Mouse (Mus musculus): ENCODE measurements around the gene Tshb. TPM values are rescaled to one million over a fixed set of nuclear protein-coding genes. Genes with fewer than 3 reads are reported as not detected.

The Tshb gene
- total RNA-seq (2021): not detected
- long read RNA-seq, experiment 1: 0 reads
- long read RNA-seq, experiment 2: 0 reads

DNA sequence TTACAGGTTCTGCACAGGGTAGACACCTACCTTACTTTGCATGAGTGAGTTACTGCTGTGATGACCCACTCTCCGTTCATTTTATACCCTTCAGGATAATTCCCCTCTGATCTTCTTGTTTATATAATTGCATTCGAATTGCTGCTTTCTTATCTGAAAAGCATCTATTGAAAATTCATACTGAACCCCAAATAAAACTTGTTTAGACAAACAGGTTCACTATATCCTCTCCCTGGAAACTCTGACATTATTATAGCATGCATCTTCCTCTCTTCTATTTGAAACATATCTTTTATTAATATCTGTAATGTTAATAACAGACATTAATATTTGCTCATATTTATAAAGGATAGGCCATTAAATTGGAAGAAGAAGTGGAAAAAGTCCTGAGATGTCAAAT lies at the start of gene Tshb:
Tshb (minus strand) TSS at position 101 of the 400 bp plus-strand sequence.
- no peak for DNase-seq (ENCODE audit: low spot score in 2 of 2)

DNA sequence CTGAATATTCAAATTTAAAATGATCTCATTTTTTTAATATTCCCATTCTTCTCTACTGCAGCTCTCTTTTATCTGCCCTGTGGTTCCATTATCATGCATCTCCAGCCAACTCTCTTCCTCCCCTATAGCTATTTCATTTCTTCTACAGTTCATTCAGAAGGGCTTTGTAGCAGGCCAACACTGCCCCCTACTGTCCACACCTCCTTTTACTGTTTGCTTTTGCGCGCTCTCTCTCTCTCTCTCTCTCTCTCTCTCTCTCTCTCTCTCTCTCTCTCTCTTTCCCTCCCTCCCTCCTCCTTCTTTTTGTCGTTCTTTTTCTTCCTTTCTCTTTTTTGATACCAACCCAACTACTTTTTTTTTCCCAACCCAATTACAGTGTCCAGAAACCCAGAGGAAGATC lies 21.4 kb upstream of the Tshb start:
- DNase-seq (ENCODE audit: low spot score in 2 of 2): peak; percentile 26 to 27

DNA sequence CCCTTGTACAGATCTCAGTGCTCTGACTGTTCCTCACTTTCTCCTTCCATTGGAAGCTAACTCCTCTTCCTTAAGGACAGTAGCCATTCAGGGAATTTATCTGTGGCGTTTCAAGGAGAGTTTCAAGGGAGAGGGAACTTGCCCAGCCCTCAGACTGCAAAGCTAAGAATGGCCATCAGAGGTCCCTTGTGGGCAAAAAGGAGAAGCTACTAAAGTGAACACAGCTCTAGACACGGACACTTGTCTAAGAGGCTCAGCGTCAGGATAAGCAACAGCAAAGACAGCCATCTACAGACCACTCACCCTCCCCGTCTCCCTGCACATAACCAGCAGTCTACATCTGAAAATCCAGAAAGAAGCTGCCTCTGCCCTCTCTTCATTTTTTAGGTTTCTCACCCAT lies 4.9 kb upstream of the Tshb start:
- DNase-seq (ENCODE audit: low spot score in 2 of 2): no peak

DNA sequence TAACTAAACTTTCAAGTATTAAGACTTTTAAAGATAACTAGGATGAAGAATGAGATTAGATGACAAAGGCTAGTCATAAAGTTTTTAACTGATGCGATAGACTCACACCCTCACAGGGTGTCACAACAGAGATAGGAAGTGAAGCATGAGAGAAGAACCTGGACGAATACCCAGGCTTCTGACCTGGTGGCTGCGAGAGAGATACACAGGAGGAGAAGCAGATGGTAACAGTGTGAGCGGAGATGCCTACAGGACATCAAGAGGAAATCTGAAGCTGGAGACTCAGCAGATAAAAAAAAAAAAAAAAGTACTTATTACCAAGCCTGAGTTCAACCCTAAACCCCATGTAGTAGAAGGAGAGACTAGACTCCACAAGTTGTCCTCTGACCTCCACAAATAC lies 9.5 kb downstream of the Tshb start:
- no peak for DNase-seq (ENCODE audit: low spot score in 2 of 2)

DNA sequence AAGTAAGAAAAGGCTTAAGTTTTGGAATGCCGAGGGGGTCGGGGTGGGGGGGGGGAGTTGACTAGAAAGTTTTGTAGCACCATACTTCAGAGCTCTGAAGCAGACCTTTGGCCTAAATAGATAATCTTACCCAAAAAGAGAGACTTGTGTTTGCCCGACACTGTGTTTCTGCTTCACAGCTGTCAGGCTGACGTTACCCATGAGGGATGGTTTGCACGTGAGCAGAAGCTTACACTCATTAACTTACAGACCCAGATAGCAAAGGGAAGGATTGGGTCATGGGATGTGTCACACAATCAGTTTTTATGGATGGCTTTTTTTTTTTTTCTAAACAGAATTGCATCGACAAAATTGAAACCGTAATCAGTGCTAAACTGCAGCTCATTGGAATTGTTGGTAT lies 17.7 kb downstream of the Tshb start:
- no peak for DNase-seq (ENCODE audit: low spot score in 2 of 2)

DNA sequence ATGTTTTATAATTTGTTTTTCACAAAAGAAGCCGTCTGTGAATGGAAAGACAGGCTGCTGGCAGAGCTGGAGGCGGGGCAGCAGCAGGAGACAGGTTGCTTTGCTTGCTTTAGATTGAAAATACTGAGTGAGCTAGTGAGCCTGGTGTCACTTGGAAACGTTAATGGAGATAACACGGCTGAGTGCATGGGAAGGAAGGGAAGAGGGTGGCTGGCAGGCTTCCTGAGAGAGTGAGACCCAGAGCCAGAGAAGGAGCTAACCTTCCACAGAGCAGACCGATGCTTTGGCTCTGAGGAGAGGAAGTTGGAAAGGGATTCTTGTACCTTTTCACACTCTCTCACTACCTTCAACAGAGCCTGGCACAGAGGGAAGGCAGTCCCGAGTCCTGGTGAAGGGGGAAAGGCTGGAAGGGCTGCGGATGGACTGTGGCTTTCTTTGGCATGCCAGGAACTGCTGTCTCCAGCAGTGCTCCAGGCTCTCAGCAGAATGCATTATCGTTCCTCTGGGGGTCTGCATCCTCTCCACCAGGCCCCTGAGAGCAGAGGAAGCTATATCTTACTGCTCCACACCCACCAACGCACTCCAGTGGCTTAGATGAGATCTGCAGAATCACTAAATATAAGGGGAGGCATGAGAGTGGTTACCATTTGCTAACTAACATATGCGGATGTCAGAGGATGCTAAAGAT lies 18.7 kb downstream of the Tshb start:
- no peak for DNase-seq (ENCODE audit: low spot score in 2 of 2)

DNA sequence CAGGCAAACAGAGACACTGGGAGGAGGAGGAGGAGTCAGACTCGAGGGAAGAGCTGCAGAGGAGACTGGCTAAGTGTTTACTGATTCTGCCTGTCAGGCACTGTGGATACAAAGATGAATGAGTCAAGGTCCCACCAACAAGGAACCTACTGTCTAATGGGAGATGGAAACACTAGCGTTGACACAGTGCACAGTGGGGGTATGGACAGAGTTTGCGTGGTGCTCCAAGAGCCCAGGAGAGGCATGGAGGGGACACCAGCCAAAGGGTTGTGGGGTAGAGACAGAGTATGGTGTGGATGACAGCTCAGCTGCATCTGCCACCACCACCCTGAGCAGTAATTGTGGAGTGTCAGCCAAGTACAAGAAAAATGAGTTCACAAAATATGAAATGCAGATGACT lies 20.1 kb downstream of the Tshb start:
- DNase-seq (ENCODE audit: low spot score in 2 of 2): no peak

DNA sequence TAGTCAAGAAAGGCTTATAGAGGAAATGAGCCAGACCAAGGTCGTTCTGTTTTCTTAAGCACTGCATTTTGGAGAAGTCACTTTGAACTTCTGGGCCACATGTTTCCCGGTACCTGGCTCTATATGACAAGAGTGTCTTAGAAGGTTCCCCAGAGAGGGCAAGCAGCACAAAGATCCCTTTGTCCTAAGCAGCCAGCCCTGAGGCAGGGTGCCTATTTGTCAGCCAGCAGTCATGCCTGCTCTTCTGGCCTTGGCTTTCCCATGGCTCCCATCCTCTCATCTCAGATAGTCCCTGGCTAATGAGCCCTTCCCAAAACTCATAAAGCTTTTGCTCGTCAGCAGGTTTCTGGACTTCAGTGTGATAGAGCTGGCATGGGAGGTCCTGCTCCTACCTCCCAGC lies 22.3 kb downstream of the Tshb start:
- no peak for DNase-seq (ENCODE audit: low spot score in 2 of 2)

DNA sequence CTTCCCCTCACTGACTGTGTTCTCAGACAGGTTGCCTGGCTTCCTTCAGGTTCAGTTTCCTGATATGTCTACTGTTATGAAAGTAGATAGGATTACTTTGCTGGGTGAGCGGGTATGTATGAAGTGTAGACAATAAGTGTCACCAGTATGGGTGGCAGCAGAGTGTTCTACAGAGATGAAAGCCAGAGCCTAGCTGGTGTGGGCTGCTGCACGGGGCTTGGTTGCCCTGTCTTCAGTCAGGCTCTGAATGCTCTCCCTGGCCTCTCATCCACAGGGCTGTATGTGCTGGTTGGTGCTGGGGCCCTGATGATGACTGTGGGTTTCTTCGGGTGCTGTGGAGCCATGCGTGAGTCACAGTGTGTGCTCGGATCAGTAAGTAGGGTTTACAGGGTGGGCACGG lies 25.5 kb downstream of the Tshb start:
- DNase-seq (ENCODE audit: low spot score in 2 of 2): no peak

DNA sequence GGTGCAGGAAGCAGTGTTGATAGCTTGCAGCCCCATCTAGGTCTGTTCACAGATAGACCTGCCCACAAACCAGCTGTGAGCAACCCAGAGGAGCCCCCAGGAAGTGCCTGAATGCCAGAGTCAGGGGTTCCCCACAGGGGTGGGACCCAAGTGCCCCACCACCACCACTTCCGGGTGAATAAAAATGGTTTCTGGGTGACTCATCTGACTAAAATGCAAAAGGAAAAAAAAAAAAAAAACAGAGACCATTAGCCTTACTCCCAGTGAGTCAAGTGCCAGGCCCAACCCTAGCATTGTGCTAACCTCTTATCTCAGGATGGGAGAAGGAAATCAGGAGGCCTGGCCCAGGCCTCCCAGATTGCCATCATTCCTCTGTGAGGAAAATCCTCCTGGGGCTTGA lies 26.7 kb downstream of the Tshb start:
- no peak for DNase-seq (ENCODE audit: low spot score in 2 of 2)

DNA sequence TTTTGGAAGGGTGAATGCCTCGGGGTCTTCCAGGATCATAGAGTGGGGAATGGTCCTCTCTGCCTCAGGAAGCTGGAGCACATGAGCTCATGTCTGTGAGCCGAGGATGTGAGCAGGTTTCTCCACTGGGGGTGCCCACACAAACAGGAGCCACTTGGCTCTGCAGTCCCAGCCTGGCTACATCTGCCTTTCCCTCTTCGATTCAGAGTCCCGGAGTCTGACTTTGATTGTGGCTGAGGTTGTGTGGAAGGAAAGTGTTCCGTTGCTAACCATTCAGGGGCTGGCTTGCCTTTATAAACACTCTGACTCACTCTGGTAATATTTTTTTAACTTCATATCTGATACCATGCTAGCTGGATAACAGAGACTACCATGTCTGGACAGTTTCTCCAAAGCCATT lies 30.1 kb downstream of the Tshb start:
- no peak for DNase-seq (ENCODE audit: low spot score in 2 of 2)

DNA sequence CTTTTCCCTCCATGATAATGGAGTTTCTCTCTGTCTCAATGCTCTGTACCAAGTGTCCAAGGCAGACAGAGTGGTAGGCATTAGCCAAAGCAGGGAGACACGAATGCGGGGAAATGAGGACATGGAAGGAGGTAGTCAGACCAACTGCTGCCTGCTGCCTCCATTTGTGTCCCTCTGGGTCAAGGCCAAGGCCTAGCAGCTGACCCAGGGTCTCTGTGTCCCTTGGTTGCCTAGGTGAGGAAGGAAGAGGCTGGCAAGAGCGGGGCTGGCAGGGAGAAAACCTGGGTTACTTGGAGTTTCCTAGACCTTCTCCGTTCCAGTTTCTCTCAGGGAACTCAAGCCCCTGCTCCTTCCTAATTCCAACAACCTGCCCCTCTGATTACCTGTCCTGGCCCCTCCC lies 30.5 kb downstream of the Tshb start:
- no peak for DNase-seq (ENCODE audit: low spot score in 2 of 2)

DNA sequence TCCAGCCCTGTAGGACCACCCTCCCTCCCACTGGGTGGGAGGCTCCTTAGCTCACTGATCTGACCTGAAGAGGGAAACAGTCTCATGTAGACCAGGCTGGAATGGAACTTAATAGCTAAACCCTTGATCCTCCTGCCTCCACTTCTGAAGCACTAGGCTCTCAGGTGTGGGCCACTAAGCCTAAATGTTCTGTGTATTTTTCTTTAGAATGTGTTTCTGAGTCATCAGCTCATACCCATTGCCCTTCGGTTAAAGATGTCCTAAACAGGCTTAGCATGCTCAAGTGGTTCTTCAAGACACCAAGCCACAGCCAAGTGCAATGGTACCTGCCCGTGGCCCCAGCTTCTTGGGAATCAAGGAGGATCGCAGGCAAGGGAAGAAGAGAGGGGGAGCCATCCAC lies 31.0 kb downstream of the Tshb start:
- DNase-seq (ENCODE audit: low spot score in 2 of 2): no peak

DNA sequence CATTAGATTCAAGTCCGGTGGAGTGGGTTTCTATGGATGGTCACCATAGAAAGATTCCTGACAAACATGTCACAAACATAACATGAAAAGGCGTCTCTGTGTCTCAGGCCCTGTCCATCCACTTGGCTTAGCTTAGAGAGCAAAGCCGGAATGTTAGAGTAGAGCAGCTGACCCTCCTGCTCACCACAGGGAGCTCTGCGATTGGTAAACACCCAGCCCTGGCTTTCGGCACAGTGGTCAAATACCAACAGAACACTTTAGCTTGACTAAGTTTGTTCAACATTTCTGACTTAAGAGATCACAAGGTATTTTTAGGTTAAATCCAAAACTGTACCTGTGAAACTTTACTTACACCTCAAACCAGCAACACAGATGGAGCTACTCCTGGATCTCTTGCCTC lies 31.4 kb downstream of the Tshb start:
- no peak for DNase-seq (ENCODE audit: low spot score in 2 of 2)

DNA sequence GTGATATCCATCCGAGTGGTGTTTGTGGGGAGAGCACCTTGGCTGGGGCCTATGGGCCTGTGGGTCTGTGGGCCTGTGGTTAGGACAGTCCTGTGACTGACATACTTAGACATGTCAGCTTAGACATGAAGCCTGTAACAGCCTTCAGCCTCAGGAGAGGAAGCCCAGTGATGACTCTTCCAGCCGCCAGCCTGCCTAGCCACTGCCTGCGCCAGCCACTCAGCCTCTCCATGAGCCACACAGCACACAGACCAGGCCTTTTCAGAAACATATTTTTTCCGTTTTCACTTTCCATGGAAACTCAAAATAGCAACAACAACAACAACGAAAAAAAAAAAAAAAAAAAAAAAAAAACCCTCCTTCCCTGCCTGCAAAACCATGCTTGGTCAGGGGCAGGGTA lies 33.8 kb downstream of the Tshb start:
- DNase-seq (ENCODE audit: low spot score in 2 of 2): no peak

DNA sequence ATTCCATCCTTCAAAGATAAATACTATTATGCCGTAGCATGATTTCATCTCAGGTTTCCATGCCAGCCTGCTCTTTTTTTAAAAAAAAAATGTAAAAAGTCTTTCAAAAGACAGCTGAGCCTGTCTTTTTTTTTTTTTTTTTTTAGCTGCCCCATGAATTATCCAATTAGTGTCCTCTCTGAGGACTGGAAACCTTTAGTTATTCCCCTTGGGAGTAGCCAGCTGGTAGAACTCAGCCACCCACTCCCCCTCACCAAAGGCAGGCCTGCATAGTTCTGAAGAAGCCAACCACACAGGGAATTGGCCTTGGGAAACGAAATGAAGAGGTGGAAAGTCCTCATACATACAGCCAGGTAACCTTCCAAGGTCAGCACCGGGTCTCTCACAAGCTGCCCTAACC lies 34.5 kb downstream of the Tshb start:
- DNase-seq (ENCODE audit: low spot score in 2 of 2): no peak

DNA sequence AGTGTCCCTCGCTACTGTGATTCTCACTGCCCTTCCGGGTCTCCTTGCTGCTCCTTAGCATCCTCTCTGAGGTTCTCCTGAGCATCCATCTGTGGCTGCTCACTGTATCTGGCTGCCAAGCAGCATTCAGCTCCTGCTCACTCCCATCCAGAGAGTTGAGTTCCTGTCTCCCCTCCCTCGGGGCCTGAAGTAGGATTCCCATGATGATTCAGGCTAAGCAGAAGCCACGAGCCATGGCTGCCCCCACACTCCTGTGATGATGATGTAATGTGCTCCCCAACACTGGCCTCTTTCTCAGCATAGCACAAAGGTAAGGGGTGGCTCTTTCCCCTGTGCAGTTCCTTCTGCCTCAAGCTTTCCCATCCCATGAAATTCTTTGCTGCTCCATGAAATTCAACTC lies 36.3 kb downstream of the Tshb start:
- DNase-seq (ENCODE audit: low spot score in 2 of 2): no peak

DNA sequence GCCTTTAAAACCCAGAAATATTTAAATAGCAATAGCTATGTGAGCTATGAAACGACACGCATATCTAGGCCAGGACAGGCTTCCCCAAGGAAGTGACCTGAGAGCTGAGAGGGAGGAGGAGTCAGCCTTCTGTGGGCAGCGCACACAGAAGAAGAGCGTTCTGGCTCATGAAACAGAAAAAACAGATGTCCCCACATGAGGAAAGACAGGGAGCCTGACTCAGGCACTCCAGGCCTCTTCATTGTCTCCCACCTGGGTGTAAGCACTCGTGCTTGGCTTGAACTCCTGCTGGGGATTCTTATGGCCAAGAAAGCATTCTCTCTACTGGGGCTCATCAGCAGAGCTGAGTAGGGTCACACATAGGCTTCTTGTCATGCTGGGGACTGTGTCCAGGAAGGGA lies 37.9 kb downstream of the Tshb start:
- DNase-seq (ENCODE audit: low spot score in 2 of 2): no peak

DNA sequence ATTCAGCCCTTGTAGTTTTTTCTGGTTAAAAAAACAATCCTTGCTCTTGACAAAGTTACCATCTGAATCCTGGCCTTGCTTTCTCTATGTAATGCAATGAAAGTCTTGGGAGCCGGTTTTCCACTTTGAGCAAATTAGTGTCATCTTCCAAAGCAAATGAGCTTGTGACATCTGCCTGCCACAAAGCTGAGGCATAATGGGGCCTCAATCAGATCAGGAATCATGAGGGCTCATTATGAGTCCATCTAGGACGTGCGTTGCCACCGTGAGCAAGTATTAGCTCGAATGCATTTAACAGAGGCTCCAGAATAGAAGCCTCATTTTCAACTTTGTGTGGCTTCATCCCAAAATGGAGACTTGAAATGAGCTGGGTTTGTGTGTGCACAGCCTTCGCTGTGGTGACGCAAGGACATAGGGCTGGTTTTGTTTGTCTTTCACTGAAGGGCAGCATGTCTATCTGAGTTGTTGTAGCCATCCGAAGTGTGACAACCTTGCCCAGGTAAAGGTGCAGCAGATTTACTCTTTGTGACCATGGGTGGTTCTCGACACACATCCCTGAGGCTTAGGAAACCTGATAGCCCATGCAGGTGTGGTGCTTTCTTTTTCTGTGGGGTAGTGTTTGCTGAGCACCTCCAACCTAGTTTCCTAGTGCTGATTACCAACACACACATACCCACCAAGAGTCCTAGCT lies 38.6 kb downstream of the Tshb start:
- DNase-seq (ENCODE audit: low spot score in 2 of 2): no peak

DNA sequence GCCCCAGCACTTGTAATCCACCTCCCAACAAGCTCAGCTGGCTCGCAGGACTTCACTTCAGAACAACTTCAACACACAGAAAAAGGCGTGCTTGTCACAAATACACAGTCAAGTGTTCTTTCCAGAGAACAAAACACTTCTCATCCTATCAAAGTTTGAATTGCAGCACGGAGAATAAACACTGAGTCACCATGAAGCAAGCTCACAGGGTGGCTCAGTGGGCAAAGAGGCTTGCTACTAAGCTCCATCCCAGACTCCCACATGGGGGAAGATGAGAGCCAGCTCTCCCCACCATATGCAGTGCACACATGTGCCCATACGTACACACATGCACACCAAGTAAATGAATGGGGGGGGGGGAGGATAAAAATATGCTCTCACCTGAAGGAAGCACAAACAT lies 39.3 kb downstream of the Tshb start:
- no peak for DNase-seq (ENCODE audit: low spot score in 2 of 2)

DNA sequence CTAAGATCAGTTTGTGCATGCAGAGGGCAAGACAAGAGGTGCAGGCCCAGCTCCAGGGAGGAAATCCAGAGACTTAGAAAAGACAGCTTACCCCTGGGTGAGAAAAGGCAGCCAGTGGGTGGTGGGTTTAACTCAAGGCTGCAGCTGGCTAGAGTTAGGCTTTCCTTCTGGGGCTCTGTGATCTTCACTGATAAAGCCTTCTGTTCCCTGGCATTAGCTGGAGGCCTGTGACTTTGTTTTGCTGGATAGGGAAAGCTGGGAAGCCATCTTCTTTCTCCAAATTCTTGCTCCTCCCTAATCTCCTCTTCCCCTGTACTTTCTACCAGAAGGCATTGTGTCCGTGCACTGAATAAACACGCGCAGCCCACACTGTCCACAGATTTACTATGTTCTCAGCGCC lies 39.8 kb downstream of the Tshb start:
- no peak for DNase-seq (ENCODE audit: low spot score in 2 of 2)

DNA sequence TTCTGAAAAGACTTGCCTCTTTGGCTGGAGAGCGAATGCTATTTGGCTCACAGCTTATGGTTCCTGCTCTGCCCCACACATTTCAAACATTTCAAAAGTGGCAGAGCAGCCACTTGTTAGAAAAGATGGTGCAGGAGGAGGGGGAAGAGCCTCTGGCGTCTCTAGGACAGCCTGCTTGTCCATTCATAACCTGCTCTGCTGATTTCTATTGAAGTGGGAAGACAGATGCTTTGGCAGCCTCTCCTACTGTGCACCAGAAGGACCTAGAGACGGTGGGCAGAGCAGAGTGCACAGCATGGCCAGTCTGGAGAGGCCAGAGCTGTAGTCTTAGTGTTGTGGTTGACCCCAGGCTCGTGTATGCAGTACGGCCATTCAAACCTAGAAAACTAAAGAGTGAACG lies 43.6 kb downstream of the Tshb start:
- no peak for DNase-seq (ENCODE audit: low spot score in 2 of 2)
